Mouse (Mus musculus) thymus, postnatal 0 days (tissue): ENCODE results near the gene Pxn. TPM values are rescaled to one million over a fixed set of nuclear protein-coding genes. Genes with fewer than 3 reads are reported as not detected.
A peak's percentile ranks its signal among the peaks of the same experiment; 100 is the strongest.
"Not testable (repeated sequence)": the region's sequence is repeated elsewhere in the genome, so short reads cannot be mapped to it uniquely, and the experiment has no call there.

Experiments
- DNase-seq: peaks from one replicate; pipeline ENCODE4 v3.0.0-alpha.2; 2015; ENCODE audit warnings: low spot score
- polyA plus RNA-seq: library from polyadenylated mRNA; unstranded; fragments of >200 nt; fragmentation: Nextera tagmentation; extraction: Ambion mirVana; gene quantifications from 2 replicates; pipeline ENCODE4 v1.2.1, GENCODE M21; 2015

Pxn gene
- polyA plus RNA-seq, 1 experiment from 2014 or later = 40.2 TPM

GRCm38 (mm10) chr5:115485489-115486205, 20.8 kb upstream of the Pxn start:
- no peak for DNase-seq

DNA sequence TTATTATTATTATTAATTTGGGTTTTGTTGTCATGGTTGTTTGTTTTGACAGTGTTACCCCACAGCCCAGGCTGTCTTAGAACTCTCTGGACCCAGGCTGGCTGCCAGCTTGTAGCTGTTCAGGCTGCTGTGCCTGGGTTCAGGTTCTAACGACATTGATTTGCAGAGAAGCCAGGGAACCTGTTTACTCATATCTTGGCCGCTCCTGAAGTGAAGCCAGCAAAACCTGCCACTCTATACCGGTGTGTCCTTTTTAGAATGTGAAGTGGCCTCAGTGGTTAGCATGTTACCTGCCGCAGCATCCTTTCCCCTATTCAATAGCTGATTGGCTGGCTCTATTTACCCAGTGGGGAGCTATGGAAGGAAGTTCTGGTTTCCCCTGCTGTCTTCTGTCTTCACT, 19.8 kb upstream of the Pxn start:
- no peak for DNase-seq

- DNase-seq = no peak
Observed at GRCm38 (mm10) chr5:115487353-115487752, 19.1 kb upstream of the Pxn start.

DNA sequence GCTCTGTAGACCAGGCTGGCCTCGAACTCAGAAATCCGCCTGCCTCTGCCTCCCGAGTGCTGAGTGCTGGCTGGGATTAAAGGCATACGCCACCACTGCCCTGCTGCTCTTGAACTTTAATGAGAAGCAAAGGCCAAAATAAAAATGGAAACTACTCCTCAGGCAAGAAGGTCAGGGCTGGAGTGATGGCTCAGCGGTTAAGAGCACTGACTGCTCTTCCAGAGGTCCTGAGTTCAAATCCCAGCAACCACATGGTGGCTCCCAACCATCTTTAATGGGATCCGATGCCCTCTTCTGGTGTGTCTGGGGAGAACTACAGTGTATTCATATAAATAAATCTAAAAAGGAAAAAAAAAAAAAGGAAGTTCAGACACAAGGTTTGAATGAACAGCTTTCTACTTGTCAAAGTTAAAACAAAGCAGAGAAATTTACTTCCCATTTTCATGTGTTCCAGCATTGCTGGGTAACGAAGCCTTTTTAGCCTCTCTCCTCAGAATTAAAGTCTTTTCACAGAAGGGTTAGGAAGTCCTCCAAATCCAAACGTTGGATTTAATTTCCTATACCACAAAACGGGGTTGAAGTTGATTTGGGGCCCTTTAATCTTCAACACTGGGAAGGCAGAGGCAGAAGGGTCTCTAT, 18.4 kb upstream of the Pxn start:
- no peak for DNase-seq

- DNase-seq = peak; percentile 91
Observed at GRCm38 (mm10) chr5:115488841-115489698, 17.4 kb upstream of the Pxn start.

- DNase-seq = peak; percentile 93
Observed at GRCm38 (mm10) chr5:115489699-115490637, 16.5 kb upstream of the Pxn start.

DNA sequence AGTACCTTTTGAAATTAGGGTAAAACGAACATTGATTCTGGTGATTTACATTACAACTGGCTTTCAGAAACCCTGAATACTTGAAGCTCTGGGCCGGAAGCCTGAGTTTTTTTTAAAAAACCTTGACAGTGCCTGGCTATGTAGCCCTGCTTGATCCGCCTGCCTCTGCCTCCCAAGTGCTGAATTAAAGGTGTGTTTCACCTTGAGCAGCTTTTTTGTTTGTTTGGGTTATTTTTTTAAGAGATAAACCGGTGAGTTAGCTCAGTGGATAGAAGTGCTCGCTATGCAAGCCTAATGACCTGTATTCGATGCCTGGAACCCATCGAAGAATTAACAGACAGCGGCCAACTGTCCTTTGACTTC, 15.9 kb upstream of the Pxn start:
- no peak for DNase-seq

DNA sequence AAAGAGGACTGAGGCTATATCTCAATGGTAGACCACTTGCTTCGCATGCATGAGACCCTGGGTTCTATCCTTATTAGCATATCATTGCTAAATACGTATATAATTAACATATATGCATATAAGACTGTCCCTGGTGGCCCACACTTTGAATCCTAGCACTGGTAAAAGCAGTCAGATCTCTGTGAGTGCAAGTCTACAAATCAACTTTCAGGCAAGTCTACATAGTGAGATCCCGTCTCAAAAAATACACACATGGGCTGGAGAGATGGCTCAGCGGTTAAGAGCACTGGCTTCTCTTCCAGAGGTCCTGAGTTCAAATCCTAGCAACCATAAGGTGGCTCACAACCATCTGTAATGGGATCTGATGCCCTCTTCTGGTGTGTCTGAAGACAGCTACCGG, 15.4 kb upstream of the Pxn start:
- DNase-seq = peak; percentile 20

DNA sequence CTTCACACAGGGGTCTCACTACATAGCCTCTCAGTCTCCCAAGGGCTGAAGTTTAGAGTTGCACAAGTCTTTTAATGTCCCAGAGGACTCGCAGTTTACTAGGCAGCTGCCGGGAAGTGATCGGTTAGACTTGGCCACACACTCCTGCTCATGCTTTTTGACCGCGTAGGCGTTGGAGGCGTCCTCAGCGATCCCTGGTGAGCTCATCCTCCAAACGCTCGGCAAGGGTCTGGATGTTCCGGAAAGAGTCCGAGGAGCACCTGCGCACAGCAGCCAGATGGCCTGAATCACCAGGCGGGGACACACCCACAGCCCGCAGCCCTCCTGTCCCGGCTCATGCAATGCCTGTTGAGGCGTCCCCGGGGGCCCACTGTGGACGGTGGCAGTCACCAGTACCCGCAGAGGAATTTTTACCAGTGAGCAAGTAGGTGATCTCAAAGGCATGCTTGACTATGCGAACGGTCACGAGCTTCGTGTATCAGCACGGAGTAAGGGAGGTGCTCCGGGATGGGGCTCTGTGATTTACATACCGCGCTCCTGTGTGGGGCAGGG, 14.6 kb upstream of the Pxn start:
- DNase-seq = peak; percentile 33

GRCm38 (mm10) chr5:115492711-115493335, 13.7 kb upstream of the Pxn start:
- DNase-seq = no peak

- DNase-seq = no peak
Observed at GRCm38 (mm10) chr5:115493441-115493840, 13.0 kb upstream of the Pxn start.

- not testable (repeated sequence) for DNase-seq
Observed at GRCm38 (mm10) chr5:115495618-115496017, 10.9 kb upstream of the Pxn start.

DNA sequence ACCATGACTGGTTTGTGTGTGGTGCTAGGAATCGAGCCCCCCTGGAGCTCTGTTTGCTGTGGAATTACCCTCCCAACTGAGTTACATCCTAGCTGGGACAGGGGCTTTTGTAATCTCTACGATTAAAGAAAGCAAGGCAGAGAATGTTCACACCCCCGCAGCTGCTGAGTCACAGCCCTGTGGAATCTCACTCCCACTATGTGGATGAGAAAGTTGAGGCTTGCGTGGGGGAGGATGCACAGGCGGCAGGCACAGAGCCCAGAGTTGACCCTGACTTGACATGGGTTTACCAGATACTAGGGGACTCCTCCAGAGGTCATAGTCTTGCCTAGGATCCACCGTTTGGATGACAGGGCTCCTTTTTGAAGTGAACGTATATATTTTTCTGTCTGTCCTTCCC, 9.4 kb upstream of the Pxn start:
- DNase-seq = no peak

DNA sequence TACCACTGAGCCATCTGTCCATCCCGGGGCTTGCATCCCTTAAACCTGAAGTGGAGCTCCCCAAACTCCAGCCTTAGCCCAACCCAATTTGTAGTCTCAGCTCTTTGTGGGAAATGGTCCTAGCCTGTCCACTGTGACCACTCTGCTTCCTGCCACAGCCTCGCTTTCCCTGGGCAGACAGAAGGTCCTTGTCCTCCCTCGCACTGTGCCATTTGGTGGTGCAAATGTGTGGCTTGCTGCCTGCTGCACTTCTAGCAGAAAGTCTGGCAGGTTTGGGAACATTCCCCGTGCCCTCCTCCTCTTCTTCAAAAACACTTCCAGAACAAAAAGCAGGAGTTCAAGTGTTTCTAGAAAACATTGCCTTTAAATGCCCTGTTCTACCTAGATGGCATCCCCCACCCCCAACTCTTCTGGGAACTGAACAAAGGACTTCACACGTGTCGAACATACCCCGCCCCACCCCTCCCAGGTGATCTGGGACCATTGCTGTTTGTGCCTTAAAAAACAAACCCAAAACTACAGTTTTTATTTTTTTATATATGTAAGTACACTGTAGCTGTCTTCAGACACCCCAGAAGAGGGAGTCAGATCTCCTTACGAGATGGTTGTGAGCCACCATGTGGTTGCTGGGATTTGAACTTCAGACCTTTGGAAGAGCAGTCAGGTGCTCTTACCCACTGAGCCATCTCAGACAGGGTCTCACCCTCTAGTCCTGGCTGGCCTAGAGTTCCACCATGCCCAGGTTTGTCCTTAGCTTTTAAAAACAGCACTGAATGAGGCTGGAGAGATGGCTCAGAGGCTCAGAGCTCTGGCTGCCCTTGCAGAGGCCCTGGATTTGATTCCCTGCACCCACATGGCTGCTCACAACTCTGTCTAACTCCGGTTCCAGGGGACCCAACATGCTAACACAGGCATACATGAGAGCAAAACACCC, 7.9 kb upstream of the Pxn start:
- no peak for DNase-seq

DNA sequence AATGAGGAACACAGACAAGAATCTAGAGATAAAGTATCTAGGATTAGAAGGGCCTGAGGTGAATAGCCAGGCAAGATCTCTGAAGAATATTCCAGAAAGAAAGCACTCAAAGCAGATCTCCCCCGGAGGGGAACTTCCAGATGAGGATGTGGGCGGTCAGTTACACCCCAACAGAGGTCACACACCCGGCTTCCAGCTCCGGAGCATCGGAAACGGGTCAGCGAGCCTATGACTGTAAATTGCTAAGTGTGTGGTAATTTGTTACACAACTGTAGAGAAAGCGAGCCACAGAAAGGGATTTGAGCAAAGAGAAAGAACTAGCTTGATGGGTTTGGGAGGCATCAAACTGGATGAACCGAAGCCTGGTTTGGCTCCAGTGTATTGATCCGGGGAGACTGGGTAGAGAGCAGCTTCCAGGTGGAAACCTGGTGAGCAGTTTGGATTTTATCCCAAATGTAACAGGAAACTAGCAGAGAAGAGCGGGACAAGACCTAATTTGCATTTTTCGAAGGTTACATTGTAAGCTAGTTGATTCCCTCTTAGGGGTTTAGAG, 6.0 kb upstream of the Pxn start:
- no peak for DNase-seq

DNA sequence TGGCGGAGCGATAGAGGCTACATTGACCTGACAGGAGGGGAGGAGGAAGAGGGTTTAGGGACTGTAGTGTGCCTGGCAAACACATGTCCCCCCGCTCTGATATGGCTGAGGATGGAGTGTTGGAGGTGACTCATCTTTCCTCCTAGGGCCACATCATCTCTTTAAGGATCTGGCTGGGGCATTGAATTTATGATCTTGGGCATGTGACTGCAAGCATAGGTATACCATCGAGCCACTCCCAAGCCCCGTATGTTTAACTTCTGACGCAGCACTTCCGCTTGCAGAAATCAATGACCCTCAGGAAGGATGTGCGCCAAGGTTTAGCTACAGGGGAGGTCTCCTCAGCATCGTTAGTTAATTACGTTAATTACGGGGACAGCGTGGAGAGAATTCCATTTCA, 3.4 kb upstream of the Pxn start:
- DNase-seq = no peak

GRCm38 (mm10) chr5:115505617-115506016, 859 bp upstream of the Pxn start:
- DNase-seq = not testable (repeated sequence)

GRCm38 (mm10) chr5:115507267-115507980, 948 bp downstream of the Pxn start:
- no peak for DNase-seq
